In the genomic region with DNA sequence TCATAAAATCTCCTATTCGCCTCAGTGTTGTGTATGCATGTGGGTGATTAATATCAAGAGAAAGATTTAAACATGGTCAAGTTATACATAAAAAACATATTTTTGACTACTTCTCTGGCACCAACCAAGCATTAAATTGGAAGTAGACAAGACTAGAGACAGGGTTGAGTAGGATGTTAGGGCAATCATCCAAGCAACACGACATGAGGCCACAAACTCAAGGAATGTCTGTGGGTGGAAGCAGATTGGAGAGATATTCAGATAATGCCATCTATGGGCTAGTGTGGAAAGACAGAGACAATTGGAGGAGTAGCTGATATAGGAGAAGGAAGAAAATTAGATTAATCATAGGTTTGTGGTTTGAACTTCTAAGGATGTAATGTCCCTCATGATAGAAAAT, we compare ENCODE assay signal across 17 mouse cellular contexts. TPM values are rescaled to one million over a fixed set of nuclear protein-coding genes. Genes with fewer than 3 reads are reported as not detected.
"Had no signal": no experiment of that assay in that cellular context is flagged by ENCODE, and none has a peak within 500 bp of the region (broad histone marks: within the 10 kb centered on the region; RNA-seq: fewer than 3 reads in every experiment).

No protein-coding gene starts in this region.

- H3K27ac ChIP-seq: intestine, embryonic 15.5 days; limb, embryonic 12.5 days; liver, embryonic 13.5 days; lung, embryonic 15.5 days; macrophage; stomach, embryonic 15.5 days had no signal

- H3K4me1 ChIP-seq: intestine, embryonic 15.5 days; limb, embryonic 12.5 days; liver, embryonic 13.5 days; lung, embryonic 15.5 days; megakaryocyte, embryonic 14.5 days; stomach, embryonic 15.5 days had no signal

- H3K36me3 ChIP-seq: intestine, embryonic 15.5 days; limb, embryonic 12.5 days; liver, embryonic 13.5 days; lung, embryonic 15.5 days; stomach, embryonic 15.5 days had no signal

- H3K27me3 ChIP-seq: intestine, embryonic 15.5 days; limb, embryonic 12.5 days; liver, embryonic 13.5 days; lung, embryonic 15.5 days; megakaryocyte, embryonic 14.5 days; stomach, embryonic 15.5 days had no signal

- H3K4me3 ChIP-seq: intestine, embryonic 15.5 days; limb, embryonic 12.5 days; liver, embryonic 13.5 days; lung, embryonic 15.5 days; megakaryocyte, embryonic 14.5 days; stomach, embryonic 15.5 days had no signal

- H3K9me3 ChIP-seq: intestine, embryonic 15.5 days; limb, embryonic 12.5 days; liver, embryonic 13.5 days; lung, embryonic 15.5 days; megakaryocyte, embryonic 14.5 days; stomach, embryonic 15.5 days had no signal

- DNase-seq: kidney, adult 18-20 months; kidney, postnatal 10 days; kidney, postnatal 4 days; liver; liver, embryonic 13.5 days; liver, postnatal 0 days; lung, postnatal 14 days; thymus, adult 2 months; thymus, postnatal 25 days had no signal

RNA-seq across cellular contexts. Expression of a gene that starts 60.0 kb away (rescaled TPM):
- polyA plus RNA-seq: liver, embryonic 13.5 days; liver, postnatal 0 days; macrophage; spleen, adult 2 months; testis, adult 2 months had no signal
